Mouse (Mus musculus) CD4-positive, CD25-positive, alpha-beta regulatory T cell, adult 4 months (primary cell): ENCODE data around the gene Slc4a8. TPM values are rescaled to one million over a fixed set of nuclear protein-coding genes. Genes with fewer than 3 reads are reported as not detected.
"Not testable (repeated sequence)": the region's sequence is repeated elsewhere in the genome, so short reads cannot be mapped to it uniquely, and the experiment has no call there.

Source experiments
- ATAC-seq: one replicate; pipeline ENCODE4 v1.8.0; 2017
- polyA plus RNA-seq, 2 experiments: library from polyadenylated mRNA; unstranded; fragments of 100-300 nt; shearing (Covaris generic); gene quantifications; one replicate each; pipeline ENCODE4 v1.2.1; 2017

Slc4a8 gene
- polyA plus RNA-seq, 2 experiments from 2014 or later, result 5.7 to 7.7 TPM

DNA sequence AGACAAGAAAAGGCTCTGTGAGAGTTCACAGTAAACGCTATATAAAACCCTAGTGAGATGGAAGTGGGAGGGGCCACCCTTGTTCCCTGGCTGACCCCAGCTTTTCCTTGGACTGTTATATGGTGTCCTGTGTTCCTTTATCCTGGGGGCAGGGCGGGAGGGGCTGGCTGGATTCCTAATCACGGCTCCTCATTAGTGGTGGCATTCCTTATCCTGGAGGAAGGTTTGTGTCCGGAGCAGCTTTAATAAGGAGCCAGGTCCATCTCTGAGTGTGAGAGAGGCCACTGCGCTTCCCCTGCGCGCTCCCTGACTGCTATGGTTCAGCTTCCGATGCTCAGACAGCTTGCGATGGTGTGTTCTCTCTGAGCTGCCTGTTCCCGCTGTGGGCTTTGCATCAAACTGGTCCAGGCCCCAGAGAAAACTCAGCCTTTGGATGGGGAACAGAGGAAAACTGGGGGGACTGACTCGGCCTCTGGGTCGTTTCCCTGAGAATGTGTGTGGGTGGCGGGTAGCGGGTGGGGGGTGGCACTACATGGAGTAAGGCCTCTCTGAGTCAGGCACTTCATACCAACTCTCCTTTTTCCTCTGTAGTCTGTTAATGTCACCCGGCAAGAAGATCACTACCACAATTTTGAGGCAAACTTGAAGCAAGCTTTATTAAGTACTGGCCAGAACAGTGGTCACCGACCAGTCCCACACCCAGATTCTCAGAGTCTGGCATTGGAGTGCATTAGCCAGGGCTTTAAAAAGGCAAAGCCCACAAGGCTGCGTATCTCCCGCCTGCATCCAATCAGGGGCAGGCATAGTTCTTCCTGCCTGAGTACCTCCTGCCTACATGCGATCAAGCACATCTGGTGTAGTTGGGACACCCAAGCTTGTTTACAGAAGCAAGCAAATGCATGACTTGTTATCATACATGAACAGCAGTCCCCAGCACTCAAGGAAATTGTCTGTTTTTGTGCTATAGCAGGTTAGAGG lies 13.9 kb downstream of the Slc4a8 start:
- no peak for ATAC-seq

DNA sequence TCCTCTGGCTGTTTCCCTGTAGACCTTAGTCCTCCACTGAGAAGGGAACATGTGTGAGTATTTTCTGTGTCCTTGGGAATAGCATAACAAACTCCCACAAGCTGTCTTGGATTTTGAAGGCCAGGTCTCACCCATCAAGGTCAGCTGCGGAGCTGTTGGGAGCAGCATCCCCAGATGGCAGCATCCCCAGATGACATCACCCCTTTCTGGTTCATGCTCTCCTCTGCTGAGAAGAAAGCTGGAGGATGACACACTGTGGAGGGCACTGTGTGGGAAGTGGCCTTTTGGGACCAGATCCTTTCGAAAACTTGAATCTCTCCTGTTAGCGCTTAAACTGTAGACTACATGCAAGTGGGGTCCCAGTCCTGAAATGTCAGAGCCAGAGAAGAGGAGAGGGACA lies 14.9 kb downstream of the Slc4a8 start:
- ATAC-seq, result no peak

DNA sequence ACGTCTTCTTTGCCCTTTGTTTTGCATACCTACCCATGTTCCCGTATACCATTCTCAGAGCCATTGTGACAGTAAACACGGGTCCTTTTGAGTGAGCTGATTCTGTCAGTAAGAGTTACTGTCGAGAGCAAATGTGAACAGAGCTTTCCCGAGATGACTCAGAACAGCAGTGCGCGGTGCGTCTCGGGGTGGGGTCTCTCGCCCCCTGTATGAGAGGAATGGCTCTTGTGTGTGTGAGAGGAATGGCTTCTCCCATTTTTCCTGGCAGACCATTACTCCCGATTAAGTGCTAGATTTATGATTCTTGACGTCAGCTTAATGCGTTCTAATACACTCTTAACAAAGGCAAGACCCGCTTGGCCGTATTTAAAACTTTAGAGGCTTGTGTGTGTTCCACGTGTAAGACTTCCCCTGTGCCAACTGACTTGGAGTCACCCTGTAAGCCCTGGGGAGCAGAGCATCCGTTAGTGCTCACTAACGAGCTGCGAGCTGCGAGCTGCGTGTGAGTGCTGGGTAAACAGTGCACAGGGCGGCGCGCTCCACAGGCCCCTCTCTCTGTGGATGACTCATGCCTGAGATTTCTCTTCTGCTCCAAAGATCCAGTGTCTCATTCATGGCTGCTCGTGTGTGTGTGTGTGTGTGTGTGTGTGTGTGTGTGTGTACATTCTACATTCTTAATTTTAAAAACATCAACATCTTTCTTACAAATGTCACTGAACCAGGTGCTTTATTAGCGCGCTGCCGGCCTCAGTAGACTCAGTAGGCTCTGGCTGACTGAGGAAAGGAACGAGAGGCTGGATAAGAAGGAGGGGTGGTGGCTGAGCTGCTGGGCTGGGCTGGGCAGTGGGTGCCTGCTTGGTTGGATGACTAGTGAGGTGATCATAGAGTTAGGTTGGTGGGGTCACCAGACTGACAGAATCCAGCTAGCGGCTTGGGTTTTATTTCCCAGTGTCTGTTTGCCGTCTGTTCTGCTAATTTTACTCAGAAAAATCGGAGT lies 15.8 kb downstream of the Slc4a8 start:
- no peak for ATAC-seq

DNA sequence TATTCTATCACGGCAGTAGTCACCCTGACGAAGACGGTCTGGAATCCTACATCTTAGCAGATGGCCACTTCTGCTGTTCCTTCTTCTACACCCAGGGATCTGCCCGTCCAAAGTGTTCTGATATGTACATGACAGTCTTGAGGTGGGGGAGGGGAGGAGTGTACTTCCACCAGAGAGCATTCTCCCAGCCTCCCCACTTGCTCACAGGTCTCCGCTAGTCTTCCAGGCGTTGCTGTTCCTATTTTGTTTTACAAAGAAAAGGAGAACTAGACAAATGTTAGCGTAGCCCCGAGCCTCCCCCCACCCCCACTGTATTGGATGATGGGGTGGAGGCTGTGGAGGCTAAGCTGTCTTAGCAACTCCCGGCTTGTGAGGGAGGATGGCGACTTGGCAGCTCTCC lies 18.3 kb downstream of the Slc4a8 start:
- ATAC-seq, result no peak

DNA sequence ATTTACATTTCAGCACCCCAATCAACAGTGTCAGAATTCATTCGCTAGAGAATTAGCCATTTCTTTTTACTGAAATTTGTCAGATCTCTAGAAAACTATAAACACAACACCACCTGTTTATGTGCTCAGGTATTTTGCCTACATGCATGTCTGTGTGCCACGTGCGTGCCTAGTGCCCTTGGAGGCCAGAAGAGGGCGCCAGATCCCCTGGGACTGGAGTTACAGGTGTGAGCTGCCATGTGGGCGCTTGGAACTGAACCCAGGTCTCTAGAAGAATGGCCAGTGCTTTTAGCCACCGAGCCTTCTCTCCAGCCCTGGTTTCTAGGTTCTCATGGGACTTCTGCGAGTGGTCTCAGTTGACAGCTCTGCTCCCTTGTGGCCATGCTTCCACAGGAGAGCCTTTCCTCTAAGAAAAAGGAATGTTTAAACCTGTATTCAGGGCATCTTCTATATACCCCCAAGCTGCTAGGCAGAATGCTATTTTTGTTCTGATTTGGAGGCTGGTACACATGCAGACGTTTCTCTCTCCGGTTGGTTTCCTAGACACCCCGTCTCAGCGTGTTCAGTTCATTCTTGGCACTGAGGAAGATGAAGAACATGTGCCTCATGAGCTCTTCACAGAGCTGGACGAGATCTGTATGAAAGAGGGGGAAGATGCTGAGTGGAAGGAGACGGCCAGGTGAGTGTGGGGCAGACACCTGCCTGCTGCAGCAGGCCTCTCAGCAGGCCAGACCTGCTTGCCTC lies 21.9 kb downstream of the Slc4a8 start:
- no peak for ATAC-seq

DNA sequence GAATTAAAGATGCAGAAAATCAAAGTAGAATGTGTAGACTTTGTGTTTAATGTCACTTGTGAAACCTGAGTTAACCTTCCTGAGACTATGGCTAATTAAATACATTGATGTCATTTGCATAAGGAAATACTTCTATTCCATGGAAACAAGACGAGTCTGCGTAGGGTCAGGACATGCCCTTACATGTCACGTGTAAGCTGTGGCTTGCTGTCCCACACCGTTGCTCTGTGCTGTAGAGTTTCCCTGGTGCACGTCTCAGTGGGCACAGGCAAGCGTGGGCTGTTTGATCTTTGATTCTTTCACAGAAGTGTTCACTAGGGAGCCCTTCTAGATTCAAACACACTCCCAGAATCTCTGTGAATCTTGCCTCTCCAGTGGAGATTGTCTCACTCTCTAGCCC lies 28.7 kb downstream of the Slc4a8 start:
- ATAC-seq, result no peak

DNA sequence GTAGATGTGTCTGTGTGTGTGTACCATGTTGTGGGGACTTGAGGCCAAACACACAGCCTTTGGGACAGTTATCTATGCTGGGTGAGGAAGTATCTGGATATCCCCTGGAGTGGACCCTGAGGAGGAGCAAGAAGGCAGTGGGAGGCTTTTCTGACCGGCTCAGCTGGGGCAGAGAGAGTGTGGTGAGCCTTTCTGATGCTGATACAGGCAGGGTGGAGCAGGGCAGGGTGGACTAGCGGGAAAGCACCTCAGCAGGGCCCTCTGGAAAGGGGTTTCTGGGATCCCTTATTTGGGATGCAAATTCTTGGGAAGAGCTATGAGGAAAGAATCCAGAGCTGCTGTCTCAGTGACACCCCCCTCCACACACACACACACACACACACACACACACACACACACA lies 30.8 kb downstream of the Slc4a8 start:
- no peak for ATAC-seq

DNA sequence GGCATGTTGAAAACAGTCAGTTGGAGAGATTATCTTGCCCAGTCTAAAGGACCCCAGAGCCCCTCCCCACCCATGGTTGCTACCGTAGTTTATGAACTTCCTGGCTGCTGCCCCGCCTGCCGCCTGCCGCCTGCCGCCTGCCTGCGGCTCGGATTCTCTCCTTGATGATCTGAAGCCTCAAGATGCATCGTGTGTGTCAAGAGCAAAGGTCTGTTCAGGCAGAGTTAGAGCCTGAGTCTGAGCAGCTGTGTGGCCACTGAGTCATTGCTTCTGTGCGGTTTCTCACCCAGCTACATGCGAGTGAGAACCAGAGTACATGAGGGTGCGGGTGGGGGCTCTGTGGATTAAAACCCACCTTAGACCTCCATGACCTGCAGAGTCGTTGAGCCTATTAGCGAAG lies 39.4 kb downstream of the Slc4a8 start:
- ATAC-seq, result no peak

DNA sequence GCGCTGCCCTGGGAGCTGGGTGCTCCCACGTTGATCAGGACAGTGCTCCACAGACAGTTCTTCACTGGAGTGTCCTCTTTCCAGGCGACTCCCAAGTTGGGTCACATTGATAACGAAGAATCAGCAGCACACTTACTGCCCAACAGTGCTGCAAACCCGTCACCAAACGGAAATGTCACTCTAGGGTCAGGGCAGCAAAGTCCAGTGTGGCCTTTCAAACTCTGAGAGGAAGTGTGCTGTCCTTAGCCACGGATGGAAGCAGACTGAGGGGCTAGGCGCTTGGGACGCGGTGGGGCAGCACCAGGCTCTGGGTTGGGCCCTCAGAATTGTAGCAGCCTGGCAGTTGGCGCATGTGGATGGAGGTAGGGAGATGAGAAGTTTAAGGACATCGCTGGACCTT lies 46.5 kb downstream of the Slc4a8 start:
- no peak for ATAC-seq

DNA sequence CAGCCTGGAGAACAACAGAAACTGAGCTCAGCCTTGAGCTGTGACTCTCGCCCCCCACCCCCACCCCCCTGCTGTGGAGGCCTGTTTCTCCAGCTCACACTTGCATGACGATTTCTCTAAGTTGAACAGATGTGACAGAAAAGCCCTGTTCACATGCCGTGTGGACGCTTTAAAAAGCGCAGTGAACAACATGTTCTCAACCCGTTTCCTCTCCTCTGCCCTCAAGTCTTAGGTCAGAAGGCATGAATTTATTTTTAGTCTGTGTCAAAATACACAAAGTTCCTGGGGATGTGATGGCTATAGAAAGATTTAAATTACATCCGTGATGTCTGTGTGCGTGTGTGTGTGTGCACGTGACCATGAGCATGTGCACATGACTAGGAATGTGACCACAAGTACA lies 46.9 kb downstream of the Slc4a8 start:
- no peak for ATAC-seq

DNA sequence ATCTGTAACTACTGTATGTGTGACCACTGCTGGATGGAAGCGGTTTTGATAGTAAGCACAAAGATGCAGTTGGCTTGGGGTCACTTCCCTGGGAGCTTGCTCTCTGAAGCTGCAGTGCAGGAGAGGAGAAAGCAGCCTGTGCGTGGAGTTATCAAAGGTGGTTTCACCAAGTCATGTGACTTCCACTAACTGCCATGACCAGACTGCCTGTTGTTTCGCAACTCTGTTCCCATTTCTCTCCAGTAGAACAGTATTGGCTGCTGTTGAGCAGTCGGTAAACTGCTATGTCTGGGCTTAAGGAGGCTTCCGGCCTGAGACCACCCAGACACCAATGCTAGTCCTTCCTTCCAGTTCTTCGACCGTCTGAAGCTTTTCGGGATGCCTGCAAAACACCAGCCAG lies 48.7 kb downstream of the Slc4a8 start:
- no peak for ATAC-seq

DNA sequence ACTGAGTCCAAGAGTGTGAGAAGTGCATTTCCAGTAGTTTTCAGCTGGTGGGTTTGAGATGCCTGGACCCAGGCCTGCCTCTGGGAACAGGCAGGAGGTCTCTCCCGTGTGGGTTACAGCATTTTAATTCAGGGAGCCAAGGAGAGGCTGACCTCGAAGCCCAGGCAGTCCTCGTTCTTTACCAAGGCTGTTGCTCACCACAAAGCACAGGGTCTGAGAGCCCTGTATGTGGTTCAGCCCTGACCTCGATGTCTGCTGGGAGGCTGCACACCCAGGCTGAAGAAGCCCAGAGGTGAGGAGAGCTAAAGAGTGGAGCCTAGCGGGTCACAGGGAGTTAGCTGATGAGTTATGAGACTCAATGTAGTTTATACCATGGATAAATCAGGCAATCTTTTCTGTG lies 52.0 kb downstream of the Slc4a8 start:
- ATAC-seq, result no peak

DNA sequence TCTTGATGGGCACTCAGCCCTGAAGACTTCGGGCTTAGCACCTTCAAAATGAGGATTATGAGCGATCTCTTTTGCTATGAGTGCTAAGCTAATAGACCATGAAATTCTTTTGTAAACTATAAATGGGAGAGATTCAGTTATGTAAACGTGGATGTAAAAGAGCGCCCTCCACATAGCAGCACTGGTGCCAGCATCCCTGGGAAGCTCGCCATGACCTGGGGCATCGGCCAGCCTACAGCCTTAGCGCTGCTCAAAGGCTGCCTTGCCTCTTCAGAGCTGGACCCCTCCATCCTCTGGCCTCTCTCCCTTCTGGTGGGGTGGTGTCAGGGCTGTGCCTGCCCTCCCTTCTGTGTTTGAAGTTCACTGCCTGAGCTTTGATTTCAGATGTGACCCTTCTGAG lies 52.5 kb downstream of the Slc4a8 start:
- no peak for ATAC-seq

DNA sequence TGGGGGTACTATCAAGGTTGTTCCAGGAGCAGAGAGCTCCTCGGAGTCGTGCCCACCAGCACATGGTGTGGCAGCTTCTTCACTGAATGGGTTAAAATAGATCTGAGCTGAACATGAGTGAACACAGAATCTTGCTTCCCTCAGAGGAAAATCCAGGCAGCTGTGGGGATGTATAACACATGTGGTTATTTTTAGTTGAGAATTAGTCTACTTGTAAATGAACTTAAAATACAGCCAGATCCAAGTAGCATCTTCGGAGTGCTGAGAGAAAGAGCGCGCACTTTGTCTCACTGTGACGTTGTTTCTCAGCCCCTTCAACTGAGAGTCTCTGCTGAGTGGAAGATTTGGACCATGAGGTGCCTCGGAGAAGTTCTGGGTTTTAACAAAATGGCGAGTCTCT lies 53.8 kb downstream of the Slc4a8 start:
- no peak for ATAC-seq

DNA sequence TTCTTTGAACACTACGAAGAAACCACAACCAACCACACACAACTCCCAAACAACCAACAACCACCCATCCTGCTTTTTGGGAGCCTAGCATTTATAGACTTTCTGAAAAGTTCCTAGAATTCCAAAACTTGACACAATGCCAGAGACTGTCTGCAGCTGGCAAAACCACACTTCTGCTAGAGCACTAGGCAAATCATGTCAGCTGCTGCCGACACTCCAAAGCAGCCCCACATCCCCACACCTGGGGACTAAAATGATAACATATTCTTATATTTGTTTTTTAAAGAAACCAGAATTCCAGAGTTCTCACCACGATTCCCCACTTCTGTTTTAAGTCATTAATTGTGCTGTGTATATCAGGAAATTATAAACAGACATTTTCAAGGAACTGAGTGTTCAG lies 57.3 kb downstream of the Slc4a8 start:
- ATAC-seq, result no peak

DNA sequence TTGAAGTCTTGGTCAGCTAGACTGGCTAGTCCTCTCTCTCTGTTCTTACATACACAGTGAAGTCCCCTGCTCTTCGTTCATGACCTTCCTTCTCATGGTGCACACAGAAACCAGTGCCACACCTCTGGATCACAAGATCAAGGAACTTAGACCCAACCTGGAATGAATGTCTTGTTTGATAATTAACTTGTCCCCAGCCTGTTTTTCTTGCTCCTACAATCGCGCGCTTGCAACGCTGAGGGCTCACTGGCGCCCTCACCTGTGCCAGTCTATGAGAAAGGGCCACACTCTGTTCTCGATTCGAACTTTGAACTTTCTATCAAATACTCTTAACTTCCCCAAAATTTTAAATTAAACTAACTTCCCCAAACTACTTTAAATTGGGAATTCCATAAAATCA lies 60.3 kb downstream of the Slc4a8 start:
- ATAC-seq, result no peak

DNA sequence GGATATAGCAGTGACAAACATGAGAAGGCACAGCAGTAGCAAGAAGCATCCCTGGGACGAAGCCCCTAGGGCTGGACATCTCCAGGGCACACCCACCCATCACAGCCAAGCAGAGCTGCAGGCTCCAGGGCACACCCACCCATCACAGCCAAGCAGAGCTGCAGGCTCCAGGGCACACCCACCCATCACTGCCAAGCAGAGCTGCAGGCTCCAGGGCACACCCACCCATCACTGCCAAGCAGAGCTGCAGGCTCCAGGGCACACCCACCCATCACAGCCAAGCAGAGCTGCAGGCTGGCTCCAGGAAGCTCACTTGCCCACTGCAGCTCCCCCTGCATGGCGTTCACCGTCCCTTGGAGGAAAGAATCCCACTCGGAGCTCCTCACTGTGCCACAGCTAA lies 60.8 kb downstream of the Slc4a8 start:
- ATAC-seq, result not testable (repeated sequence)

DNA sequence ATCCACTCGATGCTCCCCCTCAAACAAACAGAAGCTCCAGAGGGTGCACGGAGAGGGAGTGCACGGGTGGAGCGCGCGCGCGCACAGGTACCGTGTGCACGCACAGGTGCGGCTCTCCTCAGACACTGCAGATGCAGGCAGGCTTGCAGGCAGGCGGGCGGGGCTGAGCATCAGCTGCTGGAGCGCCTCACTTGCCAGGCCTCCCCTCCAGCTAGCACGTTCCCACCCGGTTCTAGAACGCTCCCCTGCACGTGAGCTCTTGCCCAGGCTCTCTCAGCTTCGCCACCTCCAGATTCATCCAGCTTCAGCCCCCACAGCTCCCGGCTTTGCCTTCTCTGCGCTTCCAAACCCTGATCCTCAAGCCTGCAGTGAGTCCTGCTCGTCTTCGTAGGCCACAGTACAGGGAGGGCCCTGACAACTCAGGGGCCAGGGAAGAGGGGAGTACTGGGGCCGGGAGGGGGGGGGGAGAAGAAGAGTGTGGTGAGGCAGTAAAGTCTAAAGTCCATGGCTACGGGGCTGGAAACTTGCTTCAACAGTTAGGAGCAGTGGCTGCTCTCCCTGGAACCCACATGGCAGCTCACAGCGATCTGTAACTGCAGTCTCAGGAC lies 63.8 kb downstream of the Slc4a8 start:
- ATAC-seq, result no peak

DNA sequence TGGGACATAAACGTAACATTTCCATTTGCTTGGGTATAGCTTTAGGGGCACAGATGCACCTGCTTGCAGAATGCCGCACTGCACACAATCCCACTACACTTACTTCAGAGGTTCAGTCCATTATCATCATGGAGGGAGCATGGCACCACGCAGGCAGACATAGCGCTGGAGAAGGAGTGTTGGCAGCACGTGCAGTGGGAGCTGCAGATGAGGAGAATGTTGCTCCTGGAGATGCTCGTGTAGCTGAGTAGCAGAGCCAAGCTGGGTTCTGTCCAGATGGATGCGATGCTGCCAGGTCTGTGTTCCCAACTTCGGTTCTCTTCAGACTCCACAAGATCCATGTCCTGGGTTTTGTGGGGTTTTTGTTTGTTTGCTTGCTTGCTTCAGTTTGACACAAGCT lies 64.5 kb downstream of the Slc4a8 start:
- no peak for ATAC-seq

DNA sequence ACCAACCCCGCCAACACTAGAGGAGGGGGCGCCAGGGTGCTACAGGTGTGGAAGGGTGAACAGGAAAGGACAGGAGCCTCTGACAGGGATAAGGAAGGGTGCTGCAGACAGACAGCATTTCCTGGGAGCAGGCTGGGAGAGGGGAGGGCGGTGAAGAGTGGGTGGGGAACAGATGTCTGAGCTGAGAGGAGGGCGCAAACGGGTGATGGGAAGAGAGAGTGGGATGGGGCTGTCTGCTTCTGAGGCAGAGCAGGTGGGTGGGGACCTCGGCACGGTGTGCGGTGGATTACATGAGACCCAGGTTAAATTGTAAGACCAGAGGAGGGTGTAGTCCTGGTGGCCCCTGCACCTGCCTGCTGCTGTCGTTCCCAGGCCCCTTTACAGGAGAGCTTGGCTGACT lies 68.2 kb downstream of the Slc4a8 start:
- no peak for ATAC-seq

DNA sequence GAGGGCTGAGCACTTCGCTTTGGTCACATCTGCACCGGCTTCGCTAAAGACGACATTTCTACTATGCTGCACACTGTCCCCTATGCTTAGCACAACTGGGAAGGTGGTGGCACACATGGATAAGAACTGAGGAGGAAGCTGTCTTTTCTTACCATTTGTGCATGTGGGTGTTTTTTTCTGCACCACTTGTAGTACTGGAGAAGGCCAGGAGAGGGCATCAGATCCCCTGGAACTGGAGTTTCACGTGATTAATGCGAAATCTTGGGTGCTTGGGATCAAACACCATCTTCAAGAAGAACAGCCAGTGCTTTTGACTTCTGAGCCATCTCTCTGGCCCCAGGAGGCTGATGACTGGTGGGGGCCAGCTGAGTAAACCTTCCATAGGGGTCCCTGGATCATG lies 69.1 kb downstream of the Slc4a8 start:
- no peak for ATAC-seq

DNA sequence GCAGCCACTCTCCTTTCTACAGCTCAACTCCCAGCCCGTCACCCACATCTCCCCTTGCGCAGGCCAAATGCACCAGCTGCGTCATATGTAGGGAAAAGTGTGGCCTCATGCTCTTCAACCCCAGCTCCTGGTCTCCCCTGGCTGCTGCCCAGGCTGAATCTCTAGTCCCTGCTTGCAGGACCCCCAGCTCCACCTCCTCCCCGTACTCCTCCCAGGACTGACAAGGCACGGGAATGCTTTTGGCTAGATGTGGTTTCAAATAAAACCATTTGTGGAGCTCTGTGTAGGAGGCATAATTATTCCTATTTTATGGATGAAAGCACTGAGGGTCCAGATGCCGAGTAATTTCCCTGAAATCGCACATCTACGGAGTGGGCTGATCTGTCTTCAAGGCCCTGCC lies 70.6 kb downstream of the Slc4a8 start:
- no peak for ATAC-seq
